Mouse (Mus musculus) macrophage (primary cell): ENCODE measurements around the gene Rhbdl2. TPM values are rescaled to one million over a fixed set of nuclear protein-coding genes. Genes with fewer than 3 reads are reported as not detected.

Source experiments
- H3K27ac ChIP-seq: fragments of 350-480 bp; formaldehyde crosslinking; 2 replicates; pipeline ENCODE4 v1.9.0; 2021
- H3K36me3 ChIP-seq: fragments of 350-480 bp; formaldehyde crosslinking; 2 replicates; pipeline ENCODE4 v1.9.0; 2021; ENCODE audit errors: inconsistent target
- H3K4me3 ChIP-seq: fragments of 350-480 bp; formaldehyde crosslinking; 2 replicates; pipeline ENCODE4 v1.9.0; 2021; ENCODE audit errors: inconsistent target
- H3K79me2 ChIP-seq: fragments of 350-480 bp; formaldehyde crosslinking; 2 replicates; pipeline ENCODE4 v1.9.0; 2021; ENCODE audit errors: inconsistent target
- WGBS: methylation state at CpG from one replicate; pipeline ENCODE4 v1.1.7; 2026; ENCODE audit warnings: inconsistent platforms; ENCODE audit not compliant: missing documents; 5-methylcytosine and 5-hydroxymethylcytosine counted together
- polyA plus RNA-seq: library from polyadenylated mRNA; stranded (reverse); fragments of 250-400 nt; gene quantifications from 3 replicates; pipeline ENCODE4 v1.2.4, GENCODE M21; 2018; ENCODE audit warnings: inconsistent platforms

Rhbdl2 gene
- polyA plus RNA-seq, 1 experiment from 2014 or later: not detected

GRCm38 (mm10) chr4:123795057-123795456 is 7.4 kb downstream of the Rhbdl2 start:
- H3K4me3 ChIP-seq: no peak overlapping the region
- no peaks in the 10 kb centered on the region for H3K79me2 ChIP-seq
- H3K27ac ChIP-seq: no peak overlapping the region
- 65% methylated on average over 2 of the region's 2 CpGs for WGBS
- H3K36me3 ChIP-seq: no peaks in the 10 kb centered on the region

GRCm38 (mm10) chr4:123797403-123797802 is 9.7 kb downstream of the Rhbdl2 start:
- Histone ChIP-seq H3K27ac (no peak overlapping the region), H3K4me3 (no peak overlapping the region), H3K36me3 (no peaks in the 10 kb centered on the region), H3K79me2 (no peaks in the 10 kb centered on the region)
- 100% methylated on average over 3 of the region's 3 CpGs for WGBS

- no peaks in the 10 kb centered on the region for H3K36me3 ChIP-seq
- 91% methylated on average over 7 of the region's 7 CpGs for WGBS
- no peak overlapping the region for H3K27ac ChIP-seq
These were observed 10.2 kb downstream of the Rhbdl2 start for GRCm38 (mm10) chr4:123797856-123798255.

GRCm38 (mm10) chr4:123803642-123804041 is 16.0 kb downstream of the Rhbdl2 start:
- Histone ChIP-seq H3K27ac (no peak overlapping the region), H3K36me3 (no peaks in the 10 kb centered on the region), H3K79me2 (no peaks in the 10 kb centered on the region), H3K4me3 (no peak overlapping the region)
- 63% methylated on average over 6 of the region's 6 CpGs for WGBS

More at GRCm38 (mm10) chr4:123797856-123798255, 10.2 kb downstream of the Rhbdl2 start:
- no peak overlapping the region for H3K4me3 ChIP-seq
- no peaks in the 10 kb centered on the region for H3K79me2 ChIP-seq

GRCm38 (mm10) chr4:123808304-123808703 is 20.6 kb downstream of the Rhbdl2 start:
- no peak overlapping the region for H3K27ac ChIP-seq
- no peaks in the 10 kb centered on the region for H3K36me3 ChIP-seq
- WGBS: 87% methylated on average over 10 of the region's 11 CpGs
- H3K79me2 ChIP-seq: no peaks in the 10 kb centered on the region
- no peak overlapping the region for H3K4me3 ChIP-seq

- no peaks in the 10 kb centered on the region for H3K79me2 ChIP-seq
- no peak overlapping the region for H3K4me3 ChIP-seq
- H3K27ac ChIP-seq: no peak overlapping the region
- H3K36me3 ChIP-seq: no peaks in the 10 kb centered on the region
- WGBS: 89% methylated on average over 12 of the region's 12 CpGs
These were observed 23.0 kb downstream of the Rhbdl2 start for GRCm38 (mm10) chr4:123810475-123811295.

GRCm38 (mm10) chr4:123812525-123812924 is 24.9 kb downstream of the Rhbdl2 start:
- Histone ChIP-seq H3K36me3 (no peaks in the 10 kb centered on the region), H3K79me2 (no peaks in the 10 kb centered on the region), H3K4me3 (no peak overlapping the region), H3K27ac (no peak overlapping the region)
- 88% methylated on average over 3 of the region's 3 CpGs for WGBS

GRCm38 (mm10) chr4:123814030-123814501 is 26.4 kb downstream of the Rhbdl2 start:
- H3K4me3 ChIP-seq: no peak overlapping the region
- no peaks in the 10 kb centered on the region for H3K36me3 ChIP-seq
- no peaks in the 10 kb centered on the region for H3K79me2 ChIP-seq
- WGBS: 84% methylated on average over 6 of the region's 7 CpGs
- no peak overlapping the region for H3K27ac ChIP-seq

GRCm38 (mm10) chr4:123819093-123819610 is 31.5 kb downstream of the Rhbdl2 start:
- Histone ChIP-seq H3K36me3 (no peaks in the 10 kb centered on the region), H3K79me2 (no peaks in the 10 kb centered on the region), H3K27ac (no peak overlapping the region), H3K4me3 (no peak overlapping the region)
- WGBS: 90% methylated on average over 4 of the region's 4 CpGs

- no peak overlapping the region for H3K4me3 ChIP-seq
- no peak overlapping the region for H3K27ac ChIP-seq
- no peaks in the 10 kb centered on the region for H3K36me3 ChIP-seq
- no peaks in the 10 kb centered on the region for H3K79me2 ChIP-seq
- 83% methylated on average over 8 of the region's 8 CpGs for WGBS
These were observed 54.5 kb downstream of the Rhbdl2 start for GRCm38 (mm10) chr4:123842126-123842525.

- Histone ChIP-seq H3K27ac (no peak overlapping the region), H3K79me2 (no peaks in the 10 kb centered on the region), H3K4me3 (no peak overlapping the region), H3K36me3 (no peaks in the 10 kb centered on the region)
- 67% methylated on average over 4 of the region's 4 CpGs for WGBS
These were observed 69.2 kb downstream of the Rhbdl2 start for GRCm38 (mm10) chr4:123856888-123857287.

GRCm38 (mm10) chr4:123858090-123858489 is 70.4 kb downstream of the Rhbdl2 start:
- Histone ChIP-seq H3K36me3 (no peaks in the 10 kb centered on the region), H3K4me3 (no peak overlapping the region), H3K27ac (no peak overlapping the region), H3K79me2 (no peaks in the 10 kb centered on the region)
- WGBS: 85% methylated on average over 7 of the region's 7 CpGs

GRCm38 (mm10) chr4:123859379-123859778 is 71.7 kb downstream of the Rhbdl2 start, which contains the start of gene 4933427I04Rik:
Gene 4933427I04Rik (plus strand): TSS chr4:123859679.
- no peaks in the 10 kb centered on the region for H3K36me3 ChIP-seq
- H3K4me3 ChIP-seq: no peak within 1 kb of the TSS
- H3K27ac ChIP-seq: no peak within 1 kb of the TSS
- WGBS: 91% methylated on average over 3 of the region's 3 CpGs
- H3K79me2 ChIP-seq: no peaks in the 10 kb centered on the region

- H3K36me3 ChIP-seq: no peaks in the 10 kb centered on the region
- WGBS: 56% methylated on average over 2 of the region's 2 CpGs
- no peaks in the 10 kb centered on the region for H3K79me2 ChIP-seq
- no peak overlapping the region for H3K4me3 ChIP-seq
- no peak overlapping the region for H3K27ac ChIP-seq
These were observed 72.1 kb downstream of the Rhbdl2 start for GRCm38 (mm10) chr4:123859803-123860202.

GRCm38 (mm10) chr4:123860621-123861020 is 72.9 kb downstream of the Rhbdl2 start:
- H3K27ac ChIP-seq: no peak overlapping the region
- no peaks in the 10 kb centered on the region for H3K36me3 ChIP-seq
- no peak overlapping the region for H3K4me3 ChIP-seq
- no peaks in the 10 kb centered on the region for H3K79me2 ChIP-seq
- 81% methylated on average over 5 of the region's 5 CpGs for WGBS
